Mouse (Mus musculus): Measurements from ENCODE around the gene Daam1.

- TF ChIP-seq CTCF (IDR thresholded peaks at IDR 0.05; ENCODE audit: insufficient read depth, low read length) (no peak), POLR2A (IDR thresholded peaks at IDR 0.05; ENCODE audit: borderline replicate concordance, extremely low read depth, low read depth, low read length) (no peak)
These were observed 68.0 kb downstream of the Daam1 start for GRCm38 (mm10) chr12:71898666-71899520.
